10 mouse cellular contexts compared by ENCODE assay signal in genomic region chr11:96251480-96252031, GRCm38 (mm10). TPM values are rescaled to one million over a fixed set of nuclear protein-coding genes. Genes with fewer than 3 reads are reported as not detected.
A peak's percentile ranks its signal among the peaks of the same experiment; 100 is the strongest.
DNase-seq lines count a peak whose midpoint lies in the region; ATAC-seq and TF ChIP-seq lines count a peak whose summit lies in the region.
"Had no signal": no experiment of that assay in that cellular context is flagged by ENCODE, and none has a peak within 500 bp of the region (broad histone marks: within the 10 kb centered on the region; RNA-seq: fewer than 3 reads in every experiment).

No protein-coding gene starts in this region.

- no peak for TF ChIP-seq EP300 in ES-Bruce4 (IDR thresholded peaks at IDR 0.05; ENCODE audit: insufficient read depth, low read depth, low read length)

- H3K9me3 ChIP-seq in ES-Bruce4 (replicated peaks; ENCODE audit: control insufficient read depth, insufficient read depth, low read length, poor library complexity, severe bottlenecking) = no peaks in the 10 kb centered on the region
- H3K9me3 ChIP-seq in limb, embryonic 10.5 days (replicated peaks) = no peaks in the 10 kb centered on the region

- peaks cover 3% of the 10 kb centered on the region for H3K4me1 ChIP-seq in ES-Bruce4 (ENCODE audit: control insufficient read depth, insufficient read depth, low read length)
- no peaks in the 10 kb centered on the region for H3K4me1 ChIP-seq in embryonic fibroblast, embryonic 13.5 days (ENCODE audit: control insufficient read depth, insufficient read depth, low read length)
- H3K4me1 ChIP-seq in limb, embryonic 10.5 days = peaks cover 46% of the 10 kb centered on the region

- WGBS in limb, embryonic 10.5 days = 1% methylated on average over 46 of the region's 46 CpGs

- ATAC-seq in erythroid progenitor cell, adult 5-6 weeks (replicated peaks; ENCODE audit: low FRiP score, poor library complexity, severe bottlenecking) = no peak
- ATAC-seq in granulocyte monocyte progenitor cell, adult 5-6 weeks (replicated peaks; ENCODE audit: poor library complexity, severe bottlenecking) = no peak

- no peak for TF ChIP-seq POLR2A in ES-Bruce4 (IDR thresholded peaks at IDR 0.05; ENCODE audit: insufficient read depth, low read length)
- TF ChIP-seq POLR2A in embryonic fibroblast, embryonic 13.5 days (IDR thresholded peaks at IDR 0.05; ENCODE audit: low read depth, low read length) = peak; percentile 18; the same call in 1 of the 2 replicates

- no peak for TF ChIP-seq CTCF in ES-Bruce4 (IDR thresholded peaks at IDR 0.05; ENCODE audit: low read depth, low read length)
- no peak for TF ChIP-seq CTCF in embryonic fibroblast, embryonic 13.5 days (IDR thresholded peaks at IDR 0.05; ENCODE audit: borderline replicate concordance, insufficient read depth, low read length)

- peaks cover 13% of the 10 kb centered on the region for H3K27me3 ChIP-seq in ES-Bruce4 (ENCODE audit: control insufficient read depth, insufficient read depth, low read length, poor library complexity, severe bottlenecking)
- H3K27me3 ChIP-seq in limb, embryonic 10.5 days (ENCODE audit: low read depth, poor library complexity, severe bottlenecking) = peaks cover 93% of the 10 kb centered on the region

- H3K36me3 ChIP-seq in ES-Bruce4 (ENCODE audit: control insufficient read depth, insufficient read depth, low read length, poor library complexity, severe bottlenecking) = 0 out of 2 replicates have a peak, but pooled peaks cover 1% of the 10 kb centered on the region
- H3K36me3 ChIP-seq in limb, embryonic 10.5 days = no peaks in the 10 kb centered on the region

- peak overlapping the region; percentile 80 for H3K9ac ChIP-seq in ES-Bruce4 (ENCODE audit: low read depth, poor library complexity, severe bottlenecking)

- H3K27ac ChIP-seq in ES-Bruce4 (ENCODE audit: insufficient read depth, low read length) = no peak overlapping the region
- H3K27ac ChIP-seq in embryonic fibroblast, embryonic 13.5 days (ENCODE audit: insufficient read depth, low read length) = peak overlapping the region; percentile 80
- peak overlapping the region; percentile 86 for H3K27ac ChIP-seq in limb, embryonic 10.5 days

- DNase-seq in 3134 (ENCODE audit: extremely low read depth, insufficient read length, low spot score) = peak; percentile 73
- peak; percentile 62 for DNase-seq in limb, embryonic 10.5 days (ENCODE audit: low spot score)
- no peak for DNase-seq in natural killer cell, adult 2 months (ENCODE audit: low spot score in 2 of 2)
- DNase-seq: cerebellum, postnatal 25 days; lung, adult 18-20 months; thymus, postnatal 36 days had no signal

- H3K4me3 ChIP-seq in ES-Bruce4 (ENCODE audit: low read depth, low read length) = peak overlapping the region; percentile 46
- H3K4me3 ChIP-seq in embryonic fibroblast, embryonic 13.5 days (ENCODE audit: insufficient read depth, low read length) = peak overlapping the region; percentile 38
- peak overlapping the region; percentile 56 for H3K4me3 ChIP-seq in limb, embryonic 10.5 days

RNA-seq across cellular contexts. Expression of gene Hoxb9, which starts 19.7 kb away (rescaled TPM):
- 1.5 and 1.6 TPM in 2 replicates for polyA plus RNA-seq in ES-Bruce4 (2011; ENCODE audit: insufficient read depth, insufficient read length, low read depth, missing spikeins)
- 43.5 and 51.7 TPM in 2 replicates for polyA plus RNA-seq in embryonic fibroblast, embryonic 13.5 days (2011; ENCODE audit: insufficient read length, low read depth, missing spikeins)
- polyA plus RNA-seq in limb, embryonic 10.5 days (2016; fragmentation: Nextera tagmentation; extraction: Ambion mirVana) = 3.4 and 3.8 TPM in 2 replicates
- total RNA-seq in erythroid progenitor cell, adult 5-6 weeks (2015; ENCODE audit: low replicate concordance) = not detected in 2 replicates
- total RNA-seq in erythroid progenitor cell, adult 5-6 weeks (2017; ENCODE audit: low replicate concordance) = not detected in 2 replicates
- not detected in 2 replicates for total RNA-seq in granulocyte monocyte progenitor cell, adult 5-6 weeks (2014; fragmentation: Nextera tagmentation)
- total RNA-seq in granulocyte monocyte progenitor cell, adult 5-6 weeks (2017) = not detected in 2 replicates

RNA-seq across cellular contexts. Expression of gene Hoxb8, which starts 30.1 kb away (rescaled TPM):
- 0.48 TPM in 1 of 2 replicates, not detected in the other for polyA plus RNA-seq in ES-Bruce4 (2011; ENCODE audit: insufficient read depth, insufficient read length, low read depth, missing spikeins)
- 11.7 and 20.1 TPM in 2 replicates for polyA plus RNA-seq in embryonic fibroblast, embryonic 13.5 days (2011; ENCODE audit: insufficient read length, low read depth, missing spikeins)
- polyA plus RNA-seq in limb, embryonic 10.5 days (2016; fragmentation: Nextera tagmentation; extraction: Ambion mirVana) = 0.95 and 1.2 TPM in 2 replicates
- not detected in 2 replicates for total RNA-seq in erythroid progenitor cell, adult 5-6 weeks (2015; ENCODE audit: low replicate concordance)
- total RNA-seq in erythroid progenitor cell, adult 5-6 weeks (2017; ENCODE audit: low replicate concordance) = not detected in 2 replicates
- total RNA-seq in granulocyte monocyte progenitor cell, adult 5-6 weeks (2014; fragmentation: Nextera tagmentation) = not detected in 2 replicates
- not detected in 2 replicates for total RNA-seq in granulocyte monocyte progenitor cell, adult 5-6 weeks (2017)

RNA-seq across cellular contexts. Expression of gene Hoxb7, which starts 34.9 kb away (rescaled TPM):
- polyA plus RNA-seq in ES-Bruce4 (2011; ENCODE audit: insufficient read depth, insufficient read length, low read depth, missing spikeins) = not detected in 2 replicates
- polyA plus RNA-seq in embryonic fibroblast, embryonic 13.5 days (2011; ENCODE audit: insufficient read length, low read depth, missing spikeins) = 13.1 and 22.5 TPM in 2 replicates
- polyA plus RNA-seq in limb, embryonic 10.5 days (2016; fragmentation: Nextera tagmentation; extraction: Ambion mirVana) = 7.1 and 10.2 TPM in 2 replicates
- total RNA-seq in erythroid progenitor cell, adult 5-6 weeks (2015; ENCODE audit: low replicate concordance) = not detected in 2 replicates
- not detected in 2 replicates for total RNA-seq in erythroid progenitor cell, adult 5-6 weeks (2017; ENCODE audit: low replicate concordance)
- total RNA-seq in granulocyte monocyte progenitor cell, adult 5-6 weeks (2014; fragmentation: Nextera tagmentation) = not detected in 2 replicates
- not detected in 2 replicates for total RNA-seq in granulocyte monocyte progenitor cell, adult 5-6 weeks (2017)

RNA-seq across cellular contexts. Expression of gene Hoxb6, which starts 40.7 kb away (rescaled TPM):
- polyA plus RNA-seq in ES-Bruce4 (2011; ENCODE audit: insufficient read depth, insufficient read length, low read depth, missing spikeins) = not detected in 2 replicates
- 9.6 and 14.1 TPM in 2 replicates for polyA plus RNA-seq in embryonic fibroblast, embryonic 13.5 days (2011; ENCODE audit: insufficient read length, low read depth, missing spikeins)
- 6.1 and 7.9 TPM in 2 replicates for polyA plus RNA-seq in limb, embryonic 10.5 days (2016; fragmentation: Nextera tagmentation; extraction: Ambion mirVana)
- total RNA-seq in erythroid progenitor cell, adult 5-6 weeks (2015; ENCODE audit: low replicate concordance) = not detected in 2 replicates
- not detected in 2 replicates for total RNA-seq in erythroid progenitor cell, adult 5-6 weeks (2017; ENCODE audit: low replicate concordance)
- total RNA-seq in granulocyte monocyte progenitor cell, adult 5-6 weeks (2014; fragmentation: Nextera tagmentation) = not detected in 2 replicates
- not detected in 2 replicates for total RNA-seq in granulocyte monocyte progenitor cell, adult 5-6 weeks (2017)

RNA-seq across cellular contexts. Expression of gene Hoxb5, which starts 51.6 kb away (rescaled TPM):
- polyA plus RNA-seq in ES-Bruce4 (2011; ENCODE audit: insufficient read depth, insufficient read length, low read depth, missing spikeins) = not detected in 2 replicates
- polyA plus RNA-seq in embryonic fibroblast, embryonic 13.5 days (2011; ENCODE audit: insufficient read length, low read depth, missing spikeins) = 4.1 and 5.9 TPM in 2 replicates
- polyA plus RNA-seq in limb, embryonic 10.5 days (2016; fragmentation: Nextera tagmentation; extraction: Ambion mirVana) = 5.5 and 5.9 TPM in 2 replicates
- total RNA-seq in erythroid progenitor cell, adult 5-6 weeks (2015; ENCODE audit: low replicate concordance) = not detected in 2 replicates
- total RNA-seq in erythroid progenitor cell, adult 5-6 weeks (2017; ENCODE audit: low replicate concordance) = not detected in 2 replicates
- not detected in 2 replicates for total RNA-seq in granulocyte monocyte progenitor cell, adult 5-6 weeks (2014; fragmentation: Nextera tagmentation)
- 0.05 TPM in 1 of 2 replicates, not detected in the other for total RNA-seq in granulocyte monocyte progenitor cell, adult 5-6 weeks (2017)

Comparison
In these comparisons a context has a peak if more than half of its experiments do, and no peak if none do; other contexts are left out.
1. DNase-seq: peak in 3134 (single experiment) and limb, embryonic 10.5 days (single experiment); none in natural killer cell, adult 2 months (0 of 2).
2. Peak in every context shown above with its lines, with median percentiles within 50 percentile points of each other: H3K4me3 ChIP-seq.